In genomic region chr4:109976273-109977147, GRCm38 (mm10) we compare ENCODE assay signal across 10 mouse cellular contexts. TPM values are rescaled to one million over a fixed set of nuclear protein-coding genes. Genes with fewer than 3 reads are reported as not detected.
A peak's percentile ranks its signal among the peaks of the same experiment; 100 is the strongest.
DNase-seq lines count a peak whose midpoint lies in the region; ATAC-seq and TF ChIP-seq lines count a peak whose summit lies in the region.
"Had no signal": no experiment of that assay in that cellular context is flagged by ENCODE, and none has a peak within 500 bp of the region (broad histone marks: within the 10 kb centered on the region; RNA-seq: fewer than 3 reads in every experiment).

No protein-coding gene starts in this region.

- H3K36me3 ChIP-seq in heart, postnatal 0 days (replicated peaks; ENCODE audit: control insufficient read depth, insufficient read depth, low read length), result no peaks in the 10 kb centered on the region
- no peaks in the 10 kb centered on the region for H3K36me3 ChIP-seq in embryonic facial prominence, embryonic 14.5 days (ENCODE audit: control insufficient read depth, insufficient read depth, low read length)
- no peaks in the 10 kb centered on the region for H3K36me3 ChIP-seq in midbrain, embryonic 13.5 days
- H3K36me3 ChIP-seq: stomach, embryonic 15.5 days had no signal

- intact Hi-C loops in heart, postnatal 36 days (cut with DNase I), result no loop called here

- no peak for TF ChIP-seq CTCF in heart, postnatal 0 days (IDR thresholded peaks at IDR 0.05; ENCODE audit: low read depth)

- no peak for TF ChIP-seq EP300 in heart, postnatal 0 days (IDR thresholded peaks at IDR 0.05; ENCODE audit: low read depth)

- peaks cover 100% of the 10 kb centered on the region for H3K27me3 ChIP-seq in heart, postnatal 0 days (ENCODE audit: control insufficient read depth, insufficient read depth, low read length)
- H3K27me3 ChIP-seq in embryonic facial prominence, embryonic 14.5 days (replicated peaks; ENCODE audit: control insufficient read depth, insufficient read depth, low read length), result peaks cover 100% of the 10 kb centered on the region
- peaks cover 98% of the 10 kb centered on the region for H3K27me3 ChIP-seq in midbrain, embryonic 13.5 days

- no peak overlapping the region for H3K9ac ChIP-seq in heart, postnatal 0 days (replicated peaks; ENCODE audit: low read depth, low read length)
- peak overlapping the region; percentile 39 for H3K9ac ChIP-seq in embryonic facial prominence, embryonic 14.5 days (ENCODE audit: low read depth, low read length)
- H3K9ac ChIP-seq in midbrain, embryonic 13.5 days (replicated peaks), result peak overlapping the region; percentile 6; the same call in 1 of the 2 replicates
- H3K9ac ChIP-seq: stomach, embryonic 15.5 days had no signal

- peak overlapping the region; percentile 48; the same call in 1 of the 2 replicates for H3K4me3 ChIP-seq in heart, postnatal 0 days (ENCODE audit: low read depth, low read length)
- peak overlapping the region; percentile 43 for H3K4me3 ChIP-seq in embryonic facial prominence, embryonic 14.5 days (ENCODE audit: low read depth, low read length)
- peak overlapping the region; percentile 45 for H3K4me3 ChIP-seq in midbrain, embryonic 13.5 days (replicated peaks)

- no peak overlapping the region for H3K4me2 ChIP-seq in heart, postnatal 0 days (ENCODE audit: low read depth, low read length)
- H3K4me2 ChIP-seq in embryonic facial prominence, embryonic 14.5 days (ENCODE audit: low read depth, low read length), result peak overlapping the region; percentile 59
- H3K4me2 ChIP-seq in midbrain, embryonic 13.5 days (replicated peaks), result peak overlapping the region; percentile 61

- DNase-seq in heart, postnatal 0 days (ENCODE audit: low spot score), result no peak
- no peak for DNase-seq in heart, postnatal 36 days
- DNase-seq in ES-CJ7 (ENCODE audit: low read depth, low spot score) (peak; percentile 14), liver (no peak)
- DNase-seq in embryonic facial prominence, embryonic 14.5 days (ENCODE audit: low spot score), result no peak
- DNase-seq in layer of hippocampus, postnatal 14 days (ENCODE audit: low spot score in 2 of 2), result no peak
- DNase-seq in adrenal gland, postnatal 25 days, result no peak
- DNase-seq: cerebellum, postnatal 25 days had no signal

- 2% methylated on average over 34 of the region's 34 CpGs for WGBS in heart, postnatal 0 days
- WGBS in embryonic facial prominence, embryonic 14.5 days, result 2% methylated on average over 34 of the region's 34 CpGs
- 1% methylated on average over 34 of the region's 34 CpGs for WGBS in midbrain, embryonic 13.5 days

- H3K9me3 ChIP-seq in heart, postnatal 0 days (replicated peaks; ENCODE audit: control insufficient read depth, low read length), result no peaks in the 10 kb centered on the region; the same call in 1 of the 2 replicates
- peaks cover 4% of the 10 kb centered on the region; the same call in 1 of the 2 replicates for H3K9me3 ChIP-seq in embryonic facial prominence, embryonic 14.5 days (ENCODE audit: control insufficient read depth, low read length)
- no peaks in the 10 kb centered on the region for H3K9me3 ChIP-seq in midbrain, embryonic 13.5 days
- H3K9me3 ChIP-seq: stomach, embryonic 15.5 days had no signal

- peaks cover 12% of the 10 kb centered on the region; the same call in 1 of the 2 replicates for H3K4me1 ChIP-seq in heart, postnatal 0 days (ENCODE audit: control insufficient read depth, insufficient read depth)
- H3K4me1 ChIP-seq in embryonic facial prominence, embryonic 14.5 days (ENCODE audit: control insufficient read depth, insufficient read depth, low read length), result peaks cover 11% of the 10 kb centered on the region; the same call in 1 of the 2 replicates
- peaks cover 36% of the 10 kb centered on the region for H3K4me1 ChIP-seq in midbrain, embryonic 13.5 days (replicated peaks)

- no peak overlapping the region for H3K27ac ChIP-seq in heart, postnatal 0 days (ENCODE audit: low read depth)
- H3K27ac ChIP-seq in embryonic facial prominence, embryonic 14.5 days (replicated peaks; ENCODE audit: low read depth, low read length), result no peak overlapping the region
- H3K27ac ChIP-seq in midbrain, embryonic 13.5 days, result no peak overlapping the region
- H3K27ac ChIP-seq: stomach, embryonic 15.5 days had no signal

- ATAC-seq in heart, postnatal 0 days (ENCODE audit: insufficient read depth, low read depth), result no peak
- ATAC-seq in embryonic facial prominence, embryonic 14.5 days (ENCODE audit: low read depth), result no peak
- ATAC-seq in midbrain, embryonic 13.5 days, result no peak

RNA-seq across cellular contexts. Expression of gene Dmrta2, which starts 1.3 kb away (rescaled TPM):
- total RNA-seq in heart, postnatal 0 days (2014; rRNA removed; ENCODE audit: low replicate concordance), result 0.81 TPM in 1 of 2 replicates, not detected in the other
- polyA plus RNA-seq in heart, postnatal 0 days (2015; fragmentation: Nextera tagmentation; extraction: Ambion mirVana), result 0.04 TPM in 1 of 2 replicates, not detected in the other
- under 1 TPM; 0.08 to 0.16 TPM for total RNA-seq in heart, postnatal 36 days (2021)
- 0.71 TPM in 2 replicates for polyA plus RNA-seq in embryonic facial prominence, embryonic 14.5 days (2014; fragmentation: Nextera tagmentation; extraction: Ambion mirVana)
- 1.2 and 2.0 TPM in 2 replicates for polyA plus RNA-seq in midbrain, embryonic 13.5 days (2015; fragmentation: Nextera tagmentation; extraction: Ambion mirVana)
- 1 to 10 TPM; 4.7 to 5.7 TPM for total RNA-seq in layer of hippocampus, postnatal 14 days (2021)
- 0.27 TPM in 1 of 2 replicates, not detected in the other for total RNA-seq in adrenal gland, postnatal 25 days (2021)
